Mouse (Mus musculus) urinary bladder, postnatal 36 days (tissue): ENCODE measurements around the gene Higd2a.
A peak's percentile ranks its signal among the peaks of the same experiment; 100 is the strongest.

Source experiments
- DNase-seq, 2 experiments: peaks; one replicate each; pipeline ENCODE4 v3.0.0; 2022; ENCODE audit warnings: low spot score in 2 of 2, mixed read lengths in 1 of 2

Higd2a gene

GRCm38 (mm10) chr13:54589996-54590951 is at the start of gene Higd2a, which contains the start of gene Nop16:
Gene Higd2a, plus strand, starts transcription at chr13:54590207.
Gene Nop16, minus strand, starts transcription at chr13:54590090.
- DNase-seq = peak; percentile 96 to 97

- DNase-seq = no peak
These were observed 42.0 kb upstream of the Higd2a start for GRCm38 (mm10) chr13:54548036-54548435.

DNA sequence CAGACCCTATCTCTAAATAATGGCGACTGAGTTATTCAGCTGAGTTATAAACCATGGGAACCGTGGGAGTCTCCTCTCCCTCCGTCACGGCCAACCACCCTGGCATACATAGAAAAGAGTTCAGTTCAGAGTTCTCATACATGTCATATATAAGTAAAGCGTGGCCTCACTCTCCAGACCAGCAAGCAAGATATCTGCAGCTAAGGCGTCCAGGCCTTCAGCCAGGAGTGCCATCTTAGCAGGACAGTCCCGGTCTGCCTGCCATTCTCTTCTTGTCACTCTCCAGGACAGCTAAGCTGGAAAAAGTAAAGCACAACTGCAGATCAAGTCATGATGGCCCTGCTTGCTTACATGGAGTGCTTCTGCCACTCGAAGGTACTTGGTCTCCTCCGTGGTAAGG is 33.8 kb upstream of the Higd2a start:
- no peak for DNase-seq

DNA sequence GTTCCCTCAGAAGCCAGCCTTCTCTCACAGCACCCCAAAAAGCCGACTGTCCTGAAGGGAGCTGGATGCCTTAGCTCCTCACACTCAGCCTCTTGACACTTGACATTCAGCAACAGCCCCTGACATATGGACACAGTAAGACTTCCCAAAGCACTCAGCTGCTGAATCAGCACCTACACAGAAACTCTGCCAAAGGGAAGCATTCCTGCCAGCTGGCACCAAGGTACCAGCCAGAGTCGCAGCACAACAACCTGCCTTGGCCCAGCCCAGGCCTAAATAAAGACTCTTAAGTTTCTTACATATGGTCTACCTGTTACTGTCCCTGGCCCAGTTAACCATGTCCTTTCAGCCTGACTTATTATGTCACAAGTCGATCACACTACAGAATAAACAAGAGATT is 33.2 kb upstream of the Higd2a start:
- DNase-seq = peak in 1 of 2 experiments; percentile 53

DNA sequence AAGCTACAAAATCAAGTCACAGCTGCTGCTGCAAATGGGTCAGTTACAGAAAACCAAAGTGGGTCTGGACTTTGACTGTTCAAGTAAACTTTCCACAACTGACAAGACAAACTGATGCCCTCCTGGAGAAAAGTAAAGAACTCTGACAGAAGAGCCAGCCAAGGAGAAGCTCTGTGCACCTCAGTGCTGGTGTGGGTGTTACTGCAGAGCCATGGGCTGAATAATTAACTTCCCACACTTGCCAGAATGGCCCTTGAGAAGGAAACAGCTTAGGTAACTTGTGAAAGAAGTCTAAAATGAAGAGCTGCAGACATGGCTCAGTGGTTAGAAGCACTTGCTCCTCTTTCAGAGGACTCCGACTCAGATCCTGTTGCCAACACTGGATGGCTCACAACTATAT is 32.4 kb upstream of the Higd2a start:
- DNase-seq = no peak

- DNase-seq = no peak
These were observed 30.4 kb upstream of the Higd2a start for GRCm38 (mm10) chr13:54559656-54560055.

GRCm38 (mm10) chr13:54560608-54561007 is 29.4 kb upstream of the Higd2a start:
- no peak for DNase-seq

DNA sequence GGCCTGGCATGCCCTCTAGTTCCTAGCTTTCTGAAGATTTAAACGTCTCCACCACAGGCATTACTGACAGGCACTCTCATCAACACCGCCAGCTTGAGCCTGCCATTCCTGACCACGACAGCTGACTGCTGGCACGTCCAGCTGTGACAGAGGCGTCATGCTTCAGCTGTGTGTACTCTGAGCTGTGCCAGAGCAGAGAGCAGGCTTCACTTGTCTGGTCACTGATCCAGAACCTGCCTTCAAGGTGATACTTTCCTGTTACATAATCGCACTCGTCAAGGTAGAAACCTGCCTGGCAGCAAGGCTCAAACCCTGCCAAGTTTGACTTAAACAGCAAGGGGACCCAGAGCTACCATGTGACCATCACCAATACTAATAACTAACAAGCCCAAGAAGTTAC is 27.4 kb upstream of the Higd2a start:
- no peak for DNase-seq

- no peak for DNase-seq
These were observed 25.5 kb upstream of the Higd2a start for GRCm38 (mm10) chr13:54564232-54565200.

- peak; percentile 93 to 95 for DNase-seq
These were observed 24.8 kb upstream of the Higd2a start, which contains the start of gene 4833439L19Rik for GRCm38 (mm10) chr13:54565201-54565581. Gene 4833439L19Rik, minus strand, starts transcription at chr13:54565435.

- peak; percentile 20 to 36 for DNase-seq
These were observed 24.2 kb upstream of the Higd2a start for GRCm38 (mm10) chr13:54565594-54566345.

- DNase-seq = no peak
These were observed 21.6 kb upstream of the Higd2a start for GRCm38 (mm10) chr13:54568380-54568779.

GRCm38 (mm10) chr13:54569282-54569681 is 20.7 kb upstream of the Higd2a start:
- no peak for DNase-seq

- DNase-seq = no peak
These were observed 19.3 kb upstream of the Higd2a start for GRCm38 (mm10) chr13:54570736-54571135.

GRCm38 (mm10) chr13:54571637-54572036 is 18.4 kb upstream of the Higd2a start:
- DNase-seq = no peak

DNA sequence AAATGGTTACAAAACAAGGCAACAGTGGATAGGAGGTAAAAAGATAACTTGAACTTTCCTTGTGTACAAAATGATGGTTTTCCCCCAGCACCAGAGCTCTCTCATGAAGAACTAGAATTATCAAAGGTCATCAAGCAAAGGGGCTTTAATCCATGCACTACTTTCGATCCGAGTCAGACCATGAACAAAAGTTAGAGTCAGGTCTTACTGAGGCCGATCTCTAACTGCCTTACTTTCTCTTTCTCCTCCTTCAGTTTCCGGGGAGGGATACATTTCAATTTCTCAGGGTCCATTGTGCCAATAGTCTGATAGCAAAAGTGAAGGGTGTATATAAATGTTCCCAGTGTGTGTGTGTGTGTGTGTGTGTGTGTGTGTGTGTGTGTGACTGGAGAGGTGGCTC is 17.4 kb upstream of the Higd2a start:
- DNase-seq = no peak

- peak; percentile 65 to 78 for DNase-seq
These were observed 15.0 kb upstream of the Higd2a start, which contains the start of gene Arl10 for GRCm38 (mm10) chr13:54574854-54575481. Gene Arl10, plus strand, starts transcription at chr13:54575015.

GRCm38 (mm10) chr13:54575489-54575888 is 14.5 kb upstream of the Higd2a start:
- DNase-seq = peak in 1 of 2 experiments; percentile 22

GRCm38 (mm10) chr13:54577652-54578507 is 12.1 kb upstream of the Higd2a start:
- no peak for DNase-seq

DNA sequence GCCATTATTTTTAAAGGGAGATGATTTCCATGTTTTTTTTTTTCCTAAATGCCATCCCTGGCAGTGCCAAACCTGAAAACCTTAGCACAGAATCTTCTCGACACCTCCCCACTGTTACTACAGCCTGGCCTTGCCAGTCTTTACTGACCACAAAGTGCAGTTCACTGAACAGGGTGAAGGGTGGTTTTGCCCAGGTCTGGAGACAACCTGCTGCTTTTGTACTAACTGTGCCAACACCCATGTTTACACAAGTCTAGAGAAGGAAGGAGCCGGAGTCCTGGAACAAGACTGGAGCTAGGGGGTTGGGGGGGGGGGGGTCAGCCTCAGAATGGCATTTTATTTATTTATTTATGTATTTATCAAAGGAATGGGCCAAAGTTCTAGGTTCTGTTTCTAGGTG is 8.6 kb upstream of the Higd2a start:
- DNase-seq = peak in 1 of 2 experiments; percentile 31
